Mouse (Mus musculus) CD4-positive, CD25-positive, alpha-beta regulatory T cell (primary cell): ENCODE data around the gene Tmem132e. TPM values are rescaled to one million over a fixed set of nuclear protein-coding genes. Genes with fewer than 3 reads are reported as not detected.

Source experiments
- polyA plus RNA-seq: library from polyadenylated mRNA; unstranded; fragments of 100-300 nt; shearing (Covaris generic); gene quantifications from one replicate; pipeline ENCODE4 v1.2.1, GENCODE M21; 2017

Gene Tmem132e
- not detected for polyA plus RNA-seq

GRCm38 (mm10) chr11:82388371-82389313, at the start of gene Tmem132e:
Tmem132e (plus strand) TSS chr11:82388900.

Other genes with a start within 250 kb of the Tmem132e start
- 3.2 TPM for gene Ccl1, start 83.2 kb upstream of the Tmem132e start, polyA plus RNA-seq